Mouse (Mus musculus) activated CD4-positive, CD25-positive, alpha-beta regulatory T cell (primary cell): ENCODE results near the gene Olfr1051. TPM values are rescaled to one million over a fixed set of nuclear protein-coding genes. Genes with fewer than 3 reads are reported as not detected.

Experiments used
- polyA plus RNA-seq, 2 experiments: library from polyadenylated mRNA; unstranded; fragments of 100-300 nt; shearing (Covaris generic); gene quantifications; one replicate each; pipeline ENCODE4 v1.2.1; 2017

Olfr1051 gene
- not detected for polyA plus RNA-seq

DNA sequence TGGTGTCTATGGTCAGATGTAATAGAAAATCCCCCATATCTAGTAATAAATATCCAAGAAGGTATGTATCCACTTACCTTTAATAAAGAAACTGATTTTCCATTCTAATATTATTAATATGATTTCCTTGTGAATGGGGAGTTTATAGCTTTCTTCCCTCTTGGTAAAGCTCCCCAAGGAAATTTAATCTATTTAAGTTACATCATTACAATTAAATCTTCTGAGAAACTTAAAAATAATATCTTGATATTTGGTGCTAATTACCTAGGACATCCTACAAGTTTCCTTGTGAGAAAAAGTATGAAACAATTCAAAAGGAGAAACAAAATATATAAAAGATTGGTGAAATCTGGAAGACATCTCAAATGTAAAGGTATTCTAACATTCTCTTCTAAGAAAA lies at the start of gene Olfr1051:
Olfr1051 (minus strand) TSS at position 101 of the 400 bp plus-strand sequence.

DNA sequence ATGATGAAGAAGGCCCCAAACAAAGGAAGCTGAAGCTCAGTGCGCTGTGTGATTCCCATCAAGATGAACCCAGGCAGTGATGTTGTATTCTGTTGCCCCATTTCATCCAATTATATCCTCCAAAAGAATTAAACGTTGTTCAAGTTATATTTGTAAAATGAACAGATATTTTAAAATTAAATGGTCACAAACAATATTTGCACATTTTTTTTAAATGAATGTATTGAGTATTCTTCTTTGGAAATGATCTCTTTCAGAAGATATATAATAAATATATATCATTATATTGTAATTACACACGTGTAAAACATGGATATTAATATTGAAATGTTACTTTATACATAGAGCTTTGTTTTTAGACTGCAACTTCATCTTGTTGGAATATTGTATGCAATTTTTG lies 36.3 kb upstream of the Olfr1051 start, which contains the start of gene Olfr1053:
Olfr1053 (minus strand) TSS at position 101 of the 400 bp plus-strand sequence.

DNA sequence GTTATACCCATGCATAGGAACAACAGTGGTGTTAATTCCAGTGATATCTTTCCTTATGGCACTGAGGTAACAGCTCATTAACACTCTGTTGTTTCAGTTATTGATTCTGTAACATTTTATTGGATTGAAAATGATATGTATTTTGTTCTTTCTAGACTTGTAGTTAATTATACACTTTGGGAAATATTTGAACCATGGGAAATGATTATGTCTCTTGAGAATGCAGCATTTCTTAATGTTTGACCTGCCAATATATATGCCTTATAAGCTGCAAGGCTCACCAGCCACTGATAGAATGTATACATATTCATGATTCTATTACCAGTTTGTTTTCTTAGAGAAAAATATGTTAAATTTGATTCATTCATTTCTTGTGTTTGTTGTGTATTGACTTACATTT lies 13.3 kb upstream of the Olfr1051 start, which contains the start of gene Olfr1052:
Olfr1052 (plus strand) TSS at position 301 of the 400 bp plus-strand sequence.

DNA sequence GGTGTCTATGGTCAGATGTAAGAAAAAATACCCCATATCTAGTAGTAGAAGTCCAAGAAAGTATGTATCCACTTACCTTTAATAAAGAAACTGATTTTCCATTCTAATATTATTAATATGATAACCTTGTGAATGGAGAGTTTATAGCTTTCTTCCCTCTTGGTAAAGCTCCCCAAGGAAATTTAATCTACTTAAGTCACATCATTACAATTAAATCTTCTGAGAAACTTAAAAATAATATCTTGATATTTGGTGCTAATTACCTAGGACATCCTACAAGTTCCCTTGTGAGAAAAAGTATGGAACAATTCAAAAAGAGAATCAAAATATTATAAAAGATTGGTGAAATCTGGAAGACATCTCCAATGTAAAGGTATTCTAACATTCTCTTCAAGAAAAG lies 20.7 kb downstream of the Olfr1051 start, which contains the start of gene Olfr1049:
Olfr1049 (minus strand) TSS at position 101 of the 400 bp plus-strand sequence.

DNA sequence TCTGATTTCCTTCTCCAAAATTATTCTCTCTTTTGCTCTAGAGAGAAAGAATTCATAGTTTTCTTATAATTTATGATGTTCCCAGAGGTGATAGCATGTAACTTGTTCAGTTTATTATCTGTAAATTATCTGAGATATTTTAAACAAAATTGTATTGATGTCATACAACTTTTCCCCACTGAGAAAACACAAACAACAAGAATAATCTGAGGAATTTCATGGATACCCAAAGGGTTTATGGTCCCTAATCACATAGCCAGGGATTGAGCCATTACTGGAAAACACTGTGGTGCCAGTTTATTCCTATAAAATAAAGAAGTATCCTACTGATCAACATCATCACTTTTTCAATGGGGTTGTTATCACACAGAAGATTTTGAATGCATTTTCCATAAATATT lies 38.7 kb downstream of the Olfr1051 start, which contains the start of gene Olfr1048:
Olfr1048 (minus strand) TSS at position 101 of the 400 bp plus-strand sequence.

DNA sequence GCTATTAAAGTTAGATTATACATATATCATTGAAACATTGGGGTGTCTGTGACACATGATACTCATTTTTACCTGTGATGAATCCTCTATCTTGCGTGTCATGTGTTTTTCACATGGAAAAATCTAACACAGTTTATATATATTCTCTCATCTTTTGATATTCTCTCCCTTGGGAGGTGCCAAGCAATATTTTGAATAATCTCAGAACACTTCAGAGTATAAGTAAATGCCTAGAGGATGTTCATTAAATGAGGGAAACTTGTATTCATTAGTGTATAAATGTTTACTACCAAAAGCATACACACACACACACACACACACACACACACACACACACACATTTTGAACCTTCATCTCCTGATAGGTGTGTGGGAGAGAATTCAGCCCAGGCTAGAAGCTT lies 47.6 kb downstream of the Olfr1051 start, which contains the start of gene Olfr1047:
Olfr1047 (minus strand) TSS at position 101 of the 400 bp plus-strand sequence.

Other genes with a start within 250 kb of the Olfr1051 start
- gene Olfr1034, start 233.2 kb downstream of the Olfr1051 start, polyA plus RNA-seq, result under 1 TPM in 1 of 2 experiments, not detected in 1; 0.07 TPM
- gene Olfr1036, start 205.1 kb downstream of the Olfr1051 start, polyA plus RNA-seq, result not detected
- not detected for gene Olfr1037, start 191.7 kb downstream of the Olfr1051 start, polyA plus RNA-seq
- not detected for gene Olfr1039, start 143.2 kb downstream of the Olfr1051 start, polyA plus RNA-seq
- gene Olfr1040, start 132.4 kb downstream of the Olfr1051 start, polyA plus RNA-seq, result not detected
- under 1 TPM; 0.11 to 0.16 TPM for gene Olfr1042, start 117.2 kb downstream of the Olfr1051 start, polyA plus RNA-seq
- gene Olfr1043, start 111.6 kb downstream of the Olfr1051 start, polyA plus RNA-seq, result under 1 TPM; 0.13 to 0.81 TPM
- under 1 TPM in 1 of 2 experiments, not detected in 1; 0.49 TPM for gene Olfr1044, start 101.3 kb downstream of the Olfr1051 start, polyA plus RNA-seq
- gene Olfr52, start 93.4 kb downstream of the Olfr1051 start, polyA plus RNA-seq, result 1 to 10 TPM in 1 of 2 experiments, not detected in 1; 1.2 TPM
- gene Olfr1045, start 76.1 kb downstream of the Olfr1051 start, polyA plus RNA-seq, result under 1 TPM in 1 of 2 experiments, not detected in 1; 0.43 TPM
- gene Olfr1046, start 59.8 kb downstream of the Olfr1051 start, polyA plus RNA-seq, result under 1 TPM in 1 of 2 experiments, not detected in 1; 0.17 TPM
- not detected for gene Olfr1047, start 47.7 kb downstream of the Olfr1051 start, polyA plus RNA-seq
- gene Olfr1048, start 38.8 kb downstream of the Olfr1051 start, polyA plus RNA-seq, result under 1 TPM in 1 of 2 experiments, not detected in 1; 0.39 TPM
- gene Olfr1049, start 20.8 kb downstream of the Olfr1051 start, polyA plus RNA-seq, result not detected
- gene Olfr1052, start 13.4 kb upstream of the Olfr1051 start, polyA plus RNA-seq, result not detected
- gene Olfr1053, start 36.2 kb upstream of the Olfr1051 start, polyA plus RNA-seq, result not detected
- not detected for gene Olfr1054, start 56.3 kb upstream of the Olfr1051 start, polyA plus RNA-seq
- gene Olfr1055, start 71.2 kb upstream of the Olfr1051 start, polyA plus RNA-seq, result not detected
- not detected for gene Olfr1056, start 83.4 kb upstream of the Olfr1051 start, polyA plus RNA-seq
- not detected for gene Olfr1057, start 99.3 kb upstream of the Olfr1051 start, polyA plus RNA-seq
- gene Olfr1058, start 109.5 kb upstream of the Olfr1051 start, polyA plus RNA-seq, result under 1 TPM in 1 of 2 experiments, not detected in 1; 0.29 TPM
- not detected for gene Olfr1061, start 135.0 kb upstream of the Olfr1051 start, polyA plus RNA-seq
- not detected for gene Olfr1062, start 147.7 kb upstream of the Olfr1051 start, polyA plus RNA-seq
- gene Olfr1065, start 171.5 kb upstream of the Olfr1051 start, polyA plus RNA-seq, result under 1 TPM in 1 of 2 experiments, not detected in 1; 0.34 TPM
- not detected for gene Olfr1066, start 177.2 kb upstream of the Olfr1051 start, polyA plus RNA-seq
- gene Olfr228, start 208.3 kb upstream of the Olfr1051 start, polyA plus RNA-seq, result not detected
- not detected for gene Olfr1076, start 229.4 kb upstream of the Olfr1051 start, polyA plus RNA-seq